Mouse (Mus musculus): ENCODE data around the gene Angel1.

The Angel1 gene

GRCm38 (mm10) chr12:86702690-86703089 is 23.6 kb downstream of the Angel1 start:
- DNase-seq (ENCODE audit: low spot score): no peak

- DNase-seq (ENCODE audit: low spot score): no peak
Observed at GRCm38 (mm10) chr12:86701491-86701890, 24.8 kb downstream of the Angel1 start.

GRCm38 (mm10) chr12:86700927-86701310 is 25.3 kb downstream of the Angel1 start:
- no peak for DNase-seq (ENCODE audit: low spot score)

- no peak for DNase-seq (ENCODE audit: low spot score)
Observed at GRCm38 (mm10) chr12:86699965-86700926, 26.0 kb downstream of the Angel1 start.

- DNase-seq (ENCODE audit: low spot score): no peak
Observed at GRCm38 (mm10) chr12:86698537-86698936, 27.7 kb downstream of the Angel1 start.

- DNase-seq (ENCODE audit: low spot score): no peak
Observed at GRCm38 (mm10) chr12:86697996-86698395, 28.3 kb downstream of the Angel1 start.

- no peak for DNase-seq (ENCODE audit: low spot score)
Observed at GRCm38 (mm10) chr12:86694441-86694840, 31.8 kb downstream of the Angel1 start.

GRCm38 (mm10) chr12:86693389-86693788 is 32.9 kb downstream of the Angel1 start:
- no peak for DNase-seq (ENCODE audit: low spot score)

- DNase-seq (ENCODE audit: low spot score): no peak
Observed at GRCm38 (mm10) chr12:86692471-86693356, 33.5 kb downstream of the Angel1 start.

GRCm38 (mm10) chr12:86690700-86691485 is 35.4 kb downstream of the Angel1 start:
- no peak for DNase-seq (ENCODE audit: low spot score)

- no peak for DNase-seq (ENCODE audit: low spot score)
Observed at GRCm38 (mm10) chr12:86688917-86689316, 37.3 kb downstream of the Angel1 start.

- DNase-seq (ENCODE audit: low spot score): no peak
Observed at GRCm38 (mm10) chr12:86687971-86688573, 38.2 kb downstream of the Angel1 start.

GRCm38 (mm10) chr12:86687445-86687955 is 38.8 kb downstream of the Angel1 start:
- no peak for DNase-seq (ENCODE audit: low spot score)

GRCm38 (mm10) chr12:86686551-86687330 is 39.5 kb downstream of the Angel1 start:
- DNase-seq (ENCODE audit: low spot score): no peak

- no peak for DNase-seq (ENCODE audit: low spot score)
Observed at GRCm38 (mm10) chr12:86685275-86685674, 41.0 kb downstream of the Angel1 start.

GRCm38 (mm10) chr12:86683698-86684097 is 42.6 kb downstream of the Angel1 start:
- DNase-seq (ENCODE audit: low spot score): no peak

GRCm38 (mm10) chr12:86682178-86682577 is 44.1 kb downstream of the Angel1 start:
- DNase-seq (ENCODE audit: low spot score): no peak

GRCm38 (mm10) chr12:86681626-86682025 is 44.6 kb downstream of the Angel1 start:
- DNase-seq (ENCODE audit: low spot score): no peak

- DNase-seq (ENCODE audit: low spot score): no peak
Observed at GRCm38 (mm10) chr12:86680591-86681193, 45.6 kb downstream of the Angel1 start.

- no peak for DNase-seq (ENCODE audit: low spot score)
Observed at GRCm38 (mm10) chr12:86679991-86680491, 46.2 kb downstream of the Angel1 start.

Data from c-Kit-positive CD71-positive TER-119-positive erythroid progenitor cells, embryonic 14.5 days (primary cell).